Mouse (Mus musculus) midbrain, embryonic 13.5 days (tissue): ENCODE measurements at regions not wholly inside any gene's neighbourhood (a gene's known extent, or its start where the extent isn't known, plus 50 kb on each side); places are given as distances from the start of the nearest gene placed in this dataset.

Experiments used
- ATAC-seq: fragments of 200-750 bp; cut with Nextera tagmentation; 2 replicates; pipeline ENCODE4 v1.8.0; 2017; ENCODE audit warnings: mild to moderate bottlenecking, moderate TSS enrichment, moderate library complexity
- H3K27ac ChIP-seq: fragments of 300-500 bp; sonication (generic); 2 replicates; pipeline ENCODE4 v1.5.1; 2015; ENCODE audit warnings: inconsistent platforms, mild to moderate bottlenecking, moderate library complexity
- H3K27me3 ChIP-seq: fragments of 300-500 bp; sonication (generic); 2 replicates; pipeline ENCODE4 v1.6.1; 2015; ENCODE audit warnings: mild to moderate bottlenecking, inconsistent platforms
- H3K36me3 ChIP-seq: fragments of 300-500 bp; sonication (generic); 2 replicates; pipeline ENCODE4 v1.6.1; 2015; ENCODE audit warnings: mild to moderate bottlenecking, inconsistent platforms
- H3K4me1 ChIP-seq: fragments of 300-500 bp; sonication (generic); replicated peaks from 2 replicates; pipeline ENCODE4 v1.6.1; 2015; ENCODE audit warnings: inconsistent platforms
- H3K4me2 ChIP-seq: fragments of 300-500 bp; sonication (generic); replicated peaks from 2 replicates; pipeline ENCODE4 v1.6.1; 2015; ENCODE audit warnings: moderate library complexity, mild to moderate bottlenecking, inconsistent platforms
- H3K4me3 ChIP-seq: fragments of 300-500 bp; sonication (generic); replicated peaks from 2 replicates; pipeline ENCODE4 v1.5.1; 2015; ENCODE audit warnings: mild to moderate bottlenecking, inconsistent platforms
- H3K9ac ChIP-seq: fragments of 300-500 bp; sonication (generic); replicated peaks from 2 replicates; pipeline ENCODE4 v1.6.1; 2015; ENCODE audit warnings: mild to moderate bottlenecking, inconsistent platforms
- H3K9me3 ChIP-seq: fragments of 300-500 bp; sonication (generic); 2 replicates; pipeline ENCODE4 v1.6.1; 2016; ENCODE audit warnings: mild to moderate bottlenecking, inconsistent platforms
- WGBS: fragments of 180-500 bp; shearing (Covaris S2); methylation state at CpG from one replicate; pipeline ENCODE4 v1.1.7; 2015; 5-methylcytosine and 5-hydroxymethylcytosine counted together

- Histone ChIP-seq H3K27me3 (no peaks in the 10 kb centered on the region), H3K4me1 (peaks cover 11% of the 10 kb centered on the region)
- 86% methylated on average over 9 of the region's 9 CpGs for WGBS
These were observed 316.0 kb upstream of the Jarid2 start for GRCm38 (mm10) chr13:44413305-44413704.

DNA sequence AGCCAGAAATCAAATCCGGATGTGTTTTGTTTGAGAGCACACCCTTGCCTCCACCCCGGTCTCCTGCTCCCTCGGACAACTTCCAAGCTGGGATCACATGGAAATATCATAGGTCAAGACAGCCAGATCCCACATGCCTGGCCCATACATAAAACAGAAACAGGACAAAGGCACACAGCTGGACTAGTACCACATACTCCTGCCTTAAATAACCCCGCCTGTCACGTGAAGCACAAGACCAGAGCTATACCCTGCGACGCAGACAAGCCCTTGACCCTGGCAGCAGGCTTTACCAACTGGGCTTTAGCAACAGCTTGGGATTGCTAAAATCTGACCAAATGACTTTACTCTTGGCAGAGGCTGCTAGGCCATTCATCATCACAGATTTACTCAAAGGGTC lies 313.3 kb upstream of the Jarid2 start:
- Histone ChIP-seq H3K36me3 (no peaks in the 10 kb centered on the region), H3K4me2 (no peak overlapping the region), H3K4me3 (no peak overlapping the region), H3K27me3 (no peaks in the 10 kb centered on the region), H3K4me1 (peaks cover 21% of the 10 kb centered on the region), H3K9ac (no peak overlapping the region), H3K27ac (no peak overlapping the region), H3K9me3 (0 out of 2 replicates have a peak, but pooled peaks cover 3% of the 10 kb centered on the region)
- 77% methylated on average over 7 of the region's 7 CpGs for WGBS
- ATAC-seq: no peak

More at GRCm38 (mm10) chr13:44413305-44413704, 316.0 kb upstream of the Jarid2 start:
- no peak for ATAC-seq
- Histone ChIP-seq H3K27ac (no peak overlapping the region), H3K9ac (no peak overlapping the region), H3K4me2 (no peak overlapping the region), H3K36me3 (no peaks in the 10 kb centered on the region), H3K4me3 (no peak overlapping the region), H3K9me3 (no peaks in the 10 kb centered on the region)

DNA sequence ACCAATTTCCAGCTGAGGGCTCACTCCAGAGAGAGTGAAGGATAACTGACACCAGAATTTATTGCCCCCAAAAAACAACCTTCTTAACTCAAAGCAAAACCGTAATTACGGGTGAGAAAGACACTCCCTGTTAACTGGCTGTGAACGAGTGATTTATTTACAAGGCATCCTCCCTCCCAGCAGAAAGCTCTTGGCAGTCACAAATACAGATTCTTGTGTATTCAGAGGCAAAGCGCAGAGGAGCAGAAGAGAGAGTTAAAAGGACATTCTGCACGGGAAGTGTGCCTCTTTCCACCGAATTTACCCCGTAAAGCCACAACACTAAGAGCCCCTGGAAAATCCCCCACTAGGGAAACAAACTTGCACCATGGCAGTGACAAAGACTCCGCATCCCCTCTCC lies 312.3 kb upstream of the Jarid2 start:
- no peaks in the 10 kb centered on the region for H3K27me3 ChIP-seq
- no peak overlapping the region for H3K4me3 ChIP-seq
- H3K9ac ChIP-seq: no peak overlapping the region
- H3K9me3 ChIP-seq: 0 out of 2 replicates have a peak, but pooled peaks cover 3% of the 10 kb centered on the region
- no peak for ATAC-seq
- no peak overlapping the region for H3K27ac ChIP-seq
- 7% methylated on average over 8 of the region's 8 CpGs for WGBS
- peaks cover 21% of the 10 kb centered on the region for H3K4me1 ChIP-seq
- no peaks in the 10 kb centered on the region for H3K36me3 ChIP-seq
- no peak overlapping the region for H3K4me2 ChIP-seq

DNA sequence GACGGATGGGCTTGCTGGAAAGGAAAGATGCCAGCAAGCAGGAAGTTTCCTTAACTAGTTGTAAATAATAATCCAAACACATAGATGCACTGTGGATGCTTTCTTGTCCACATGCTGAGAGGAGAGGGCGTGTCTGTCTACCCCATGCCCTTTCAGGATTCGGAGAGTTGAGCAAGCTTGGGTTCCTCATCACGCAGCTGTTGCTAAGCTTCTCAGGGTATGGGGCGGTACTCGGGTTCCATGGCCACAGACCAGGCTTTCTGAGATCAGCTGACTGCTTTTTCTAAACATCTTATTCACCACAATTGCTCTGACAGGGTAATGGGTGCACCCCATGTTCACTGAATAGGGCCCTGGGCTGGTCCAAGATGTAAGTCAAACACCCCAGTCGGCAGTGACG lies 310.2 kb upstream of the Jarid2 start:
- Histone ChIP-seq H3K4me3 (no peak overlapping the region), H3K4me1 (peaks cover 21% of the 10 kb centered on the region), H3K36me3 (no peaks in the 10 kb centered on the region), H3K9ac (no peak overlapping the region), H3K9me3 (0 out of 2 replicates have a peak, but pooled peaks cover 3% of the 10 kb centered on the region), H3K4me2 (no peak overlapping the region), H3K27me3 (0 out of 2 replicates have a peak, but pooled peaks cover 3% of the 10 kb centered on the region), H3K27ac (no peak overlapping the region)
- 79% methylated on average over 8 of the region's 8 CpGs for WGBS
- ATAC-seq: no peak

DNA sequence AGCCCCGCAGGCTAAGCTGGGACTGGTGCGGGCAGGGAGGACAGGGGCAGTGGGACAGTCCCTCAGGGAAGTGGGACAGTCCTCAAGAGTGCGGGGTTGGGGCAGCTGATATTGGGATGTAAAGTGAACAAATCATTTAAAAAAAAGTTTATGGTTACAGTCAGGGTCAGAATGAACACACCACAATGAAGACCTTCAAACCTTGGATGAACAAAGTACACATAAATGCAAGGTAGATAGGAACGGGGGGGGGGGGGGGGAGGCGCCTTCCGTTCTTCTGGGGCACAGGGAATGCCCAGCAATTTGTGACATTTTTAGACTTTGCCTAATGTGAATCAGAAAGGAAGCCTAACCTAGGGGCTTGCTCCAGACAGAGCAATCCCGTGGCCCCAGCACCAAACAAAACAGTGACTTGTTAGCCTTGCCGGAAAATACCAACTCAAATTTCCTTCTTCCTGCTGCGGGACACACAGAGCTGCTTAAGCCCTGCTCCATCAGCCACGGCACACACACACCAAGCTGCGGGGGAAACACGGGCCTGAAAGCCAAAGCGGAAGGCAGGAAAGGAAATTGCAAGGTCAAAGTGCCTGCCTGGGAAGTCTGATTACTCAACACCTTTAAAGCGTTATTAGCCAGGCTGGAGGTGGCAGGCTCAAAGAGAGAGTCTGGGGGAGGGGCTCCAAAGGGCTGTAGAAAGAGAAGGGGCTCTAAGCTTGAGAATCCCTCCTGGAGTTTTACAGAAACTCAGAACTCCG lies 309.6 kb upstream of the Jarid2 start:
- Histone ChIP-seq H3K4me2 (peak overlapping the region; percentile 27), H3K27ac (no peak overlapping the region), H3K4me1 (peaks cover 21% of the 10 kb centered on the region), H3K27me3 (0 out of 2 replicates have a peak, but pooled peaks cover 3% of the 10 kb centered on the region), H3K4me3 (no peak overlapping the region), H3K9me3 (0 out of 2 replicates have a peak, but pooled peaks cover 3% of the 10 kb centered on the region), H3K36me3 (no peaks in the 10 kb centered on the region), H3K9ac (no peak overlapping the region)
- WGBS: 25% methylated on average over 14 of the region's 15 CpGs
- ATAC-seq: no peak

DNA sequence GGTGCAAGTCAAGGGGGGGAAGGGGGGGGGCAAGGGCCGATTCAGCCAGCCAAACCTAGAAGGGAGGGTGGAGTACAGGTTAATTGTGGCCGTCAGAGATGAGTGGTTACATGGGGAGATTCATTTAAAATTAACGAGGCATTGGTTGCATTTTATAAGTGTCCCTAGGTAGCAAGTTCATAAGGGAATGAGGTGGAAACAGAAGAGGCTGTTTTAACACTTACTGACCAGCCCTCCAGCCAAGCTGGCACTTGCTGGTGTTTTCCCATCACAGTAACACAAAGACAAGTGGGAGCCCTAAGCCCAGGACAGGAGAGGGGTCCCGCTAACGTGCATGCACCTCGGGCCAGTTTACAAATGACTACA lies 309.1 kb upstream of the Jarid2 start:
- 0 out of 2 replicates have a peak, but pooled peaks cover 3% of the 10 kb centered on the region for H3K27me3 ChIP-seq

DNA sequence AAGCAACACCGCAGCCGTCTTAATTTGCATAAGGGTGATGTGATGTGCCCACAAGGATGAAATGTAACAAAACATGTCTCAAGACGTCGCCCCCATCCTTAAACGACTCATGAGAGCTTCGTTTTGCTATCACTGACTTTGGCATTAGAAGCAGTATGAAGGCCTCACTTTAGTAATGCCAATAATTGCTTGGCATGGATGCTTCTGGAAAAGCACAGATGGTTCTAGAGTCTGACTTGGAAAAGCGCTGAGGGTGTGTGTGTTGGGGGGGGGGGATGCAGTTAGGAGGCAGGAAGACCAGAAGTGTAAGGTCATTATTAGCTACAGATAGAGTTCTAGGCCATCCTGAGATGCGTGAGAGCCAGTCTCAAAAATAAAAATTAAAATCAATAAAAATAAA lies 308.3 kb upstream of the Jarid2 start:
- Histone ChIP-seq H3K4me3 (no peak overlapping the region), H3K27ac (no peak overlapping the region), H3K9ac (no peak overlapping the region), H3K4me1 (peaks cover 20% of the 10 kb centered on the region), H3K4me2 (no peak overlapping the region), H3K36me3 (no peaks in the 10 kb centered on the region), H3K27me3 (0 out of 2 replicates have a peak, but pooled peaks cover 3% of the 10 kb centered on the region), H3K9me3 (0 out of 2 replicates have a peak, but pooled peaks cover 3% of the 10 kb centered on the region)
- ATAC-seq: no peak
- WGBS: 94% methylated on average over 8 of the region's 8 CpGs

More for the DNA sequence above, 309.1 kb upstream of the Jarid2 start:
- peaks cover 21% of the 10 kb centered on the region for H3K4me1 ChIP-seq
- H3K27ac ChIP-seq: no peak overlapping the region
- H3K9me3 ChIP-seq: 0 out of 2 replicates have a peak, but pooled peaks cover 3% of the 10 kb centered on the region
- ATAC-seq: no peak
- H3K36me3 ChIP-seq: no peaks in the 10 kb centered on the region
- H3K9ac ChIP-seq: no peak overlapping the region
- H3K4me3 ChIP-seq: no peak overlapping the region
- H3K4me2 ChIP-seq: peak overlapping the region; percentile 27; the same call in 1 of the 2 replicates
- 22% methylated on average over 6 of the region's 6 CpGs for WGBS

GRCm38 (mm10) chr13:44421426-44421825 lies 307.8 kb upstream of the Jarid2 start:
- Histone ChIP-seq H3K9me3 (0 out of 2 replicates have a peak, but pooled peaks cover 3% of the 10 kb centered on the region), H3K4me3 (no peak overlapping the region), H3K27ac (no peak overlapping the region), H3K27me3 (0 out of 2 replicates have a peak, but pooled peaks cover 3% of the 10 kb centered on the region), H3K36me3 (no peaks in the 10 kb centered on the region), H3K4me2 (no peak overlapping the region), H3K9ac (no peak overlapping the region), H3K4me1 (peaks cover 18% of the 10 kb centered on the region)
- WGBS: 90% methylated on average over 3 of the region's 3 CpGs
- no peak for ATAC-seq

- 0 out of 2 replicates have a peak, but pooled peaks cover 3% of the 10 kb centered on the region for H3K27me3 ChIP-seq
- H3K36me3 ChIP-seq: no peaks in the 10 kb centered on the region
- H3K4me1 ChIP-seq: peaks cover 16% of the 10 kb centered on the region
- no peak overlapping the region for H3K4me2 ChIP-seq
- ATAC-seq: no peak
- no peak overlapping the region for H3K4me3 ChIP-seq
- H3K27ac ChIP-seq: no peak overlapping the region
- 0 out of 2 replicates have a peak, but pooled peaks cover 3% of the 10 kb centered on the region for H3K9me3 ChIP-seq
- WGBS: 84% methylated on average over 5 of the region's 5 CpGs
- no peak overlapping the region for H3K9ac ChIP-seq
These were observed 307.4 kb upstream of the Jarid2 start for GRCm38 (mm10) chr13:44421922-44422321.

- Histone ChIP-seq H3K4me1 (no peaks in the 10 kb centered on the region), H3K27ac (no peak overlapping the region), H3K9ac (no peak overlapping the region), H3K4me3 (no peak overlapping the region), H3K27me3 (no peaks in the 10 kb centered on the region), H3K9me3 (no peaks in the 10 kb centered on the region), H3K4me2 (no peak overlapping the region), H3K36me3 (no peaks in the 10 kb centered on the region)
- 85% methylated on average over 8 of the region's 8 CpGs for WGBS
- ATAC-seq: no peak
These were observed 298.8 kb upstream of the Jarid2 start for GRCm38 (mm10) chr13:44430492-44430891.

DNA sequence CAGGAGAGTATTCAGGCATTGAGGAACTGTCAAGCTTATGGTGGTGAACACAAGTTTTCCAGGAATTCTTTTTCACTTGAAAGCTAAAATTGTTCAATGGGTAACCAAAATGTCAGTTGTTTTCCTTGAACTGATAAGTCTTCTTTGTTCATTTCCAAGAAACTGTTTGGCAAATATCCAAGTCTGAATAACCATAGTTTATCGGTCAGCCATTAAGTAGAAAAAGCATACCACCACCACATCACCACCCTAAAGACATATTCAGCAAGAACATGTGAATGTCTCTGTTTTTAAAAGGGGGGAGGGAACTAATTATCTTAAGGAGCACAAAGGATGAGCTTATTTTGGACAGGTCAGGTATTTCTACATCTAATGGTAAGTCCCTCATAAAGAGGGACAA lies 291.6 kb upstream of the Jarid2 start:
- WGBS: 100% methylated on average over 1 of the region's 1 CpGs
- H3K9ac ChIP-seq: no peak overlapping the region
- H3K4me2 ChIP-seq: no peak overlapping the region
- no peaks in the 10 kb centered on the region for H3K9me3 ChIP-seq
- H3K27me3 ChIP-seq: no peaks in the 10 kb centered on the region
- H3K36me3 ChIP-seq: no peaks in the 10 kb centered on the region
- no peaks in the 10 kb centered on the region for H3K4me1 ChIP-seq
- no peak overlapping the region for H3K27ac ChIP-seq
- ATAC-seq: no peak
- no peak overlapping the region for H3K4me3 ChIP-seq

DNA sequence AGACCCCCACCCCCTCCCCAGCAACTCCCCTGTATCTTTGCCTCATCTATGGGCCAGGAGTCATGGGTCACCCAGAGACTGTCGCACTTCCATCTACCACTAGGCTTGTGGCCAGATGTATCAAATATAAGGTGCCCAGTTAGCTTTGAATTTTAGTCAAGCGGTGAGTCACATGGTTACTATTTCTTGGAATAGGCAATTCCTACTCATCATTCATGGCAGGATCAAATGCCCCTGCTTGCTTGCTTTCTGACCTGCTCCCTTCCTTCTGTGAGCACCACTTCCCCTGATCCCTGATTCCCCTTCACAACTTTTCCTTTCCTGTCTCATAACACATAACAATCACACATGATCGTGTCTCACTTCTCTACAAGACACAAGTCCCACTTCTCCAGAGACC lies 288.2 kb upstream of the Jarid2 start:
- no peak overlapping the region for H3K27ac ChIP-seq
- no peaks in the 10 kb centered on the region for H3K27me3 ChIP-seq
- no peaks in the 10 kb centered on the region for H3K9me3 ChIP-seq
- no peak for ATAC-seq
- no peak overlapping the region for H3K4me2 ChIP-seq
- no peak overlapping the region for H3K4me3 ChIP-seq
- WGBS: 90% methylated on average over 3 of the region's 3 CpGs
- H3K36me3 ChIP-seq: no peaks in the 10 kb centered on the region
- H3K9ac ChIP-seq: no peak overlapping the region
- H3K4me1 ChIP-seq: no peaks in the 10 kb centered on the region
